Mouse (Mus musculus) left cerebral cortex, adult 11 months (tissue): Measurements from ENCODE around the gene Plin1.

Experiments used
- DNase-seq: peaks from one replicate; pipeline ENCODE4 v3.0.0; 2022; ENCODE audit warnings: low spot score

Gene Plin1

GRCm38 (mm10) chr7:79736511-79736910 is 3.8 kb upstream of the Plin1 start:
- DNase-seq = no peak

GRCm38 (mm10) chr7:79734563-79734962 is 1.9 kb upstream of the Plin1 start:
- DNase-seq = no peak

- DNase-seq = no peak
Observed at GRCm38 (mm10) chr7:79731438-79731837, 1.3 kb downstream of the Plin1 start.

GRCm38 (mm10) chr7:79729743-79730370 is 2.8 kb downstream of the Plin1 start:
- no peak for DNase-seq

DNA sequence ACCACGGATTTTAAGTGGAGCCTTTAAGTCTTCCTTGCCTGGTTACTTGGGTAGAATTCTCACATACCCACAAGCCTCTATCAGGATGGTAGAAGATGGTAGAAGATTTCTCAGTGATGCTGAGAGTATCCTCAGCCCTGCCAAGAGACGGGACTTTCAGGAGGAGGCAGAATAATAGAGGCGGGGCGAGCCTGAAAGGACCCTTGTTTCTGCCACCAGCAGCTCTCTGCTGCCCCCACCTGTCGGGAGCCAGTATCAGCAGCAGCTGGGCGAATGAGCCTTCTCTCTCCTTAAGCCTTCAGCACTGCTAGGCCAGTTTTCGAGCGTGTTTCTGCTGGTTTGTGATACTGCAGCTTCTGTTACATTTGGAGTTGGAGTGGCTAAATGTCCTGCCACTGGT is 3.5 kb downstream of the Plin1 start:
- DNase-seq = no peak

DNA sequence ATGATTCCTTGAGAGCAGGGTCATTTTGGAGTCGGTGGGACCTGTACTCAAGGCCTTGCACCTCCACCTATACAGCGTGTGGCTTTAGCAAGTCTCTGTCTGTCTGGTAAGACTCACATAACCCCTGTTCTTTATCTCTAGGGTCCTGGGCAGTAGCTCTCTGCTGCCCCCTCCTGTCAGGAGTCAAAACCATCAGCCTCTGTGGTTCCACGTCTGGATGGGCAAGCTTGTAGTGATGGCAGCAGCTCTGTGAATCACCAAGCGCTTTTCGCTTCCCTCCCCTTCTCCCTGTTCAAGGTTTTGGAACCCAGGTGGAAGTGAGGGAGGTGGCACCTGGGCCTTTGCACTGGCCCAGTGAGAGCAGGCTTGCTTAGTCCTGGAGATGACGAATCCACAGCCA is 4.5 kb downstream of the Plin1 start:
- DNase-seq = no peak

GRCm38 (mm10) chr7:79727091-79727490 is 5.6 kb downstream of the Plin1 start:
- no peak for DNase-seq

- no peak for DNase-seq
Observed at GRCm38 (mm10) chr7:79721386-79721977, 11.2 kb downstream of the Plin1 start.

- no peak for DNase-seq
Observed at GRCm38 (mm10) chr7:79715187-79715981, 17.3 kb downstream of the Plin1 start, which contains the start of gene Kif7. Kif7 (minus strand) TSS chr7:79715720.

GRCm38 (mm10) chr7:79710831-79711230 is 21.9 kb downstream of the Plin1 start:
- DNase-seq = no peak

DNA sequence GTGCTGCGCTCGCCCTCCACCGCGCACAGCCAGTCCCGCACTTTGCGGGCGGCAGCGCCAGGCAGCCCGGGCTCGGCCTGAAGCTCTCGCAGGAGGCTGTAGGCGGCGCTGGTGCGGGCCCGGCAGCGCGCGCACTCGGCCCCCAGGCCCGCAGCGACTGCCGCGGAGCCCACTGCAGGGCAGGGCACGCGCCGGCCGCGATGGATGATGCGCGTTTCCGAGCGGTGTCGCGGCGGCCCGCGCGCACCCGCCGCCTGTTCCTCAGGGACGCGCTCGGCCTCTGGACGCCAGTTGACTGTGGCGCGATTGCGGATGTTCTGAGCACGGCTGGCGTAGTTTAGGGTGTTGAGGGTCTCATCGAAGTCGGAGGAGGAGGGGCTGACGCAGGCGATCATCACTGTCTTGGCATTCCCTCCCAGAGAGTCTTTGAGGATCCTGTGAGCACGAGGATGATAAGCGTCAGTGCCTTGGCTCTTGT is 22.5 kb downstream of the Plin1 start:
- DNase-seq = no peak

DNA sequence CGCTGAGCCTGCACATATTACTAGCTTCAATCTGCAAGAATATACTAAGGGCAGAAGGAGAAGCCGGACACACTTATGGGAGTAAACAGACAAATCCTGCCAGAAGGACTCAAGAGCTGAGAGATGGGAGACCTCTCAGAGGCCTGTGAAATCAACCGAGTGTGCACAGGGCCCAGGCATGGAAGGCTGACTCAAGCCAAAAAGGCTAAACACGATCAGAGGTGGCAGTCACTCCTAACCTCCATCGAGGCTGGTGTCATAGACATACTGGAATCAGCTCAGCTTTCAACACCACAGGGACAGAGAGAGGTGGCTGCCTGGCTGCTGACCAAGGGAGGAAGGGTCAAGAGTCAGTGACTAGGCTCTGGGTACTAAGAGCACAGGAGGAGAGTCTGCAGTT is 27.5 kb downstream of the Plin1 start:
- DNase-seq = no peak

DNA sequence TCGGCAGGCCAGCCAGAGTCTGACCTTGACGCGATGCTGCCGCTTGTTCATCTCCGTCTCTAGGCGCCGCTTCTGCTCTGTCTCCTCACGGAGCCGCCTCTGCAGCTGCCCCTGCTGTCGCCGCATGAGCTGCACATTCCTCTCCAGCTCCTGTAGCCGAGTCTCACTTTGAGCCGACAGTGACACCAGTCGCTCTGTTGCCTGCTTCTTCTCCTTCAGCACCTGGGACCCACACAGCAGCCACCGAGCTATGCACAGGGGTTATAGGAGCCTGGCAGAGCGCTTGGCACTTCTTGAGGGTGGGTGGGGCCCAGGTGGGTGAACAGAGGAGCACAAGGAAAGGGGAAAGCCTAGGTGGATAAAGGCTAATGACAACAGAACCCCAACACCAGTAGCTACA is 29.9 kb downstream of the Plin1 start:
- DNase-seq = no peak

DNA sequence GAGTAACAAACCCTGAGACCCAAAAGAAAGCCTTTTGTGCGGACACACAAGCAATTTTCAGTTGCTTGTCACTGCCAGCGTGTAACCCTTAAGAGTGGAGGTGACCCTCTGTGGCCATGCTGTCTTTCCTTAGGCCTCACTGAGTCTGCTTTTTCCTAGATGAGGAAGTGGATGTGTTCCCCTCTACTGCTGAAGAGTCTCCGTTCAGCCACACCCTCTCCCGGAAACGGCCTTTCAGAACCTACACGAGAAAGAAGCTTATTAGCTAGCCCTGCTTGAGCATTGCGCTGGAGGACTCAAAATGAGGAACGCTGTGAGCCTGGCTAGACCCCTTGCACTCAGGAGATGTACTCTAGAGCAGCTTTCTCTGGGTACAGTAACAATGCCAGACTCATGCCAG is 36.2 kb downstream of the Plin1 start:
- DNase-seq = no peak

GRCm38 (mm10) chr7:79680231-79680630 is 52.5 kb downstream of the Plin1 start:
- DNase-seq = no peak

DNA sequence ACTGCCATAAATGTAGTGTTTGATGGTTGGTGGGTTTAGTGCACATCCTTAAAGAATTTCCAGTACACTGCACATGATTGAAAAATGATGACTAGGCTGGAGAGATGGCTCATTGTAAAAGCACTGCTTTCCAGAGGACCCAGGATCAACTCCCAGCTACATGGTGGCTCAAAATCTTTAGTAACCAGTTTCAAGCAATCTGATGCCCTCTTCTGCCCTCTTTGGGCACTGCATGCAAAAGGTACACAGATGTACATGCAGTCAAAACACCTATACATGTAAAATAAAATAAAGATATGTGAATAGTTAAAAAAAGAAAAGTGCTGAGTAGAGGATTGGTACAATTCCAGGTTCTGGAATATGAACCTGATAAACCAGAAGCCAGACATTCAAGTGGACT is 53.5 kb downstream of the Plin1 start:
- no peak for DNase-seq

GRCm38 (mm10) chr7:79670900-79671604 is 61.7 kb downstream of the Plin1 start:
- no peak for DNase-seq
